Mouse (Mus musculus): Measurements from ENCODE around the gene Ccdc61.

DNA sequence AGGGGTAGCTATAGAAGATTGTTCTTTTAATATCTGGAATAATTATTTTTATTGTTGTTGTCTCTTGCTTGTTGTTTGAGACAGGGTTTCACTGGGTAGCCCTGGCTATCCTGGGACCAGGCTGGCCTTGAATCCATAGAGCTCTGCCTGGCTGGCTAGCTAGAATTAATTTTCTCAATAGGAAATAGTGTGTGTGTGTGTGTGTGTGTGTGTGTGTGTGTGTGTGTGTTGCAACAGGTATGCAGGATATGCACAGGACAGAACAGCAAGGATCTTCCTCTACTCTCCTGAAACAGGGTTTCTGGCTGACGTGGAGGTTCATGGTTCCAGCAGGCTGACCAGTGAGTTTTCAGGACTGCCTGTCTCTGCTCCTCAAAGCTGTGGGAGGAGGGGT, 69.0 kb downstream of the Ccdc61 start:
- TF ChIP-seq CTCF (IDR thresholded peaks at IDR 0.05; ENCODE audit: borderline replicate concordance, extremely low read depth, insufficient read depth, insufficient read length) (no peak), POLR2A (IDR thresholded peaks at IDR 0.05; ENCODE audit: borderline replicate concordance, extremely low read depth, insufficient read depth, insufficient read length, poor library complexity, severe bottlenecking) (no peak)

All from brain, embryonic 14.5 days (tissue).